Mouse (Mus musculus) heart, embryonic 15.5 days (tissue): ENCODE measurements at regions not wholly inside any gene's neighbourhood (a gene's known extent, or its start where the extent isn't known, plus 50 kb on each side); places are given as distances from the start of the nearest gene placed in this dataset.

Experiments used
- ATAC-seq: fragments of 200-750 bp; cut with Nextera tagmentation; replicated peaks from 2 replicates; pipeline ENCODE4 v1.8.0; 2017; ENCODE audit warnings: low read depth, moderate TSS enrichment; ENCODE audit not compliant: insufficient number of reproducible peaks, insufficient read depth, low FRiP score
- H3K27ac ChIP-seq: fragments of 300-500 bp; sonication (generic); 2 replicates; pipeline ENCODE4 v1.5.1; 2015; ENCODE audit warnings: mild to moderate bottlenecking, inconsistent platforms
- H3K27me3 ChIP-seq: fragments of 300-500 bp; sonication (generic); 2 replicates; pipeline ENCODE4 v1.6.1; 2015; ENCODE audit warnings: inconsistent platforms
- H3K36me3 ChIP-seq: fragments of 300-500 bp; sonication (generic); 2 replicates; pipeline ENCODE4 v1.6.1; 2015; ENCODE audit warnings: mild to moderate bottlenecking, inconsistent platforms
- H3K4me1 ChIP-seq: fragments of 300-500 bp; sonication (generic); replicated peaks from 2 replicates; pipeline ENCODE4 v1.6.1; 2015; ENCODE audit warnings: inconsistent platforms
- H3K4me2 ChIP-seq: fragments of 300-500 bp; sonication (generic); 2 replicates; pipeline ENCODE4 v1.6.1; 2015; ENCODE audit warnings: inconsistent platforms, mild to moderate bottlenecking, moderate library complexity
- H3K4me3 ChIP-seq: fragments of 300-500 bp; sonication (generic); 2 replicates; pipeline ENCODE4 v1.5.1; 2015; ENCODE audit warnings: mild to moderate bottlenecking, inconsistent platforms
- H3K9ac ChIP-seq: fragments of 300-500 bp; sonication (generic); 2 replicates; pipeline ENCODE4 v1.6.1; 2015; ENCODE audit warnings: mild to moderate bottlenecking, inconsistent platforms
- H3K9me3 ChIP-seq: fragments of 300-500 bp; sonication (generic); replicated peaks from 2 replicates; pipeline ENCODE4 v1.6.1; 2016; ENCODE audit warnings: inconsistent platforms
- WGBS: fragments of 180-500 bp; shearing (Covaris S2); methylation state at CpG from one replicate; pipeline ENCODE4 v1.1.7; 2015; ENCODE audit warnings: mixed read lengths; 5-methylcytosine and 5-hydroxymethylcytosine counted together

DNA sequence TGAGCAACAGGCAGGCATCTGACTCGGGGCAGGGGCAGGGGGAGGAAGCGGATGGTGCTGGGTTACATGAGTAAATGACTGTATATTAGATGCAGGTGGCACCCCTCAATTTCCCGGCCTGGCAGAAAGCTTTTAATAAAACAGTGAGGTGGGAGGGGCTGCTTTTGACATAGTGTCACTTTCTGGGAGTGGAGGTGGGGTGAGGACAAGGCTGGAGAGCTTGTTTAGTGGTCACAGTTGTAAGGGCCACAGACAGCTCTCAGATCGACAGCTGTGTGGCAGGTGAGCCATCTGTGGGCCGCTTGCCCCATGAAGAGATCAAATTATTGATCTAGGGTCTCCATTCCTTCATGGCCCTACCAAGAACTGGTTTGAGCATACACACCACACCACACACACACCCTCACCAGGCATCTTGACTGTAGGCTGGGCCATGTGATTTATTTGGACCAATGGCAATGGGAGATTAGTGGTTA is 431.9 kb downstream of the Ccdc171 start:
- H3K4me3 ChIP-seq, result no peak overlapping the region
- no peak for ATAC-seq
- H3K9ac ChIP-seq, result no peak overlapping the region
- no peaks in the 10 kb centered on the region for H3K9me3 ChIP-seq
- H3K27me3 ChIP-seq, result no peaks in the 10 kb centered on the region
- no peaks in the 10 kb centered on the region for H3K4me1 ChIP-seq
- H3K36me3 ChIP-seq, result no peaks in the 10 kb centered on the region
- 64% methylated on average over 5 of the region's 5 CpGs for WGBS
- no peak overlapping the region for H3K4me2 ChIP-seq
- H3K27ac ChIP-seq, result no peak overlapping the region

DNA sequence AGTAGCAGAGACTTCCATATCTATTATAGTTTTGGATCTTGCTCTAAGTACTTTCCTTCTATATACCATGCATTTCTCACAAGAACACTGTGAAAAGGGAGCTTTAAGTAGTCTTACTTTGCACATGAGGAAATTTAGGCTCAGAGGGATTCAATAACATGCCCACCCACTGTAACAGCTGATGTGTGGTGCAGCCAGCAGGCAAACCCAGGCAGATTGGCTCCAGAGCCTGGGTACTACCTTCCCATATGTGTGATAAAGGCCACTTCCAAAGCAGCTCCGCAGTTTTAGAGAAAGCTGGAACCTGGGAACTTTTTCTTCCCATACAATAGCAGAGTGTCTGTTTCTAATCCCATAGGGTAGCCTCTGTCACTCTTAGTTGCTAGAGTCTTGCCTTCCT is 441.6 kb downstream of the Ccdc171 start:
- Histone ChIP-seq H3K9ac (no peak overlapping the region), H3K27ac (no peak overlapping the region), H3K27me3 (no peaks in the 10 kb centered on the region), H3K4me3 (no peak overlapping the region), H3K9me3 (no peaks in the 10 kb centered on the region), H3K4me1 (no peaks in the 10 kb centered on the region), H3K36me3 (no peaks in the 10 kb centered on the region), H3K4me2 (no peak overlapping the region)
- WGBS, result 72% methylated on average over 1 of the region's 1 CpGs
- ATAC-seq, result no peak

DNA sequence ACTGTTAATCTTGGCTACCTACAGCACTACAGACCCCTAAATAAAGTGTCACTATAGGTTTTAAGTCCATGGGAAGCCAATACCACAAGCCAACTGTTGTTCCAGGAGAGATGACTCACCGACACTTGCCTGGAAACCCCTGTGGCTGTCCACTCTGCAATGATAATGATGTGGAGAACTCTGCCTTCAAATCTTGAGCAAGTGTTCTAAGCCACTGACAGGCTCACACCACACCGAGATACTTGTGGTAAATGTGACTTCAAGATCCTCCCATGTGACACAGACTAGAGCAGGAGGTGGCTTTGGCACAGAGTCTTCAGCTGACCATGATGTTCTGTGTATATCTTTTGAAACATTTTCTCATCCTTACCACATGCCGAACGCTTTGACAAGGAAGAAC is 447.8 kb downstream of the Ccdc171 start:
- H3K4me2 ChIP-seq, result no peak overlapping the region
- H3K9ac ChIP-seq, result no peak overlapping the region
- no peak for ATAC-seq
- no peaks in the 10 kb centered on the region for H3K27me3 ChIP-seq
- H3K27ac ChIP-seq, result no peak overlapping the region
- no peaks in the 10 kb centered on the region for H3K36me3 ChIP-seq
- H3K9me3 ChIP-seq, result no peaks in the 10 kb centered on the region
- 81% methylated on average over 4 of the region's 4 CpGs for WGBS
- peaks cover 6% of the 10 kb centered on the region for H3K4me1 ChIP-seq
- no peak overlapping the region for H3K4me3 ChIP-seq

DNA sequence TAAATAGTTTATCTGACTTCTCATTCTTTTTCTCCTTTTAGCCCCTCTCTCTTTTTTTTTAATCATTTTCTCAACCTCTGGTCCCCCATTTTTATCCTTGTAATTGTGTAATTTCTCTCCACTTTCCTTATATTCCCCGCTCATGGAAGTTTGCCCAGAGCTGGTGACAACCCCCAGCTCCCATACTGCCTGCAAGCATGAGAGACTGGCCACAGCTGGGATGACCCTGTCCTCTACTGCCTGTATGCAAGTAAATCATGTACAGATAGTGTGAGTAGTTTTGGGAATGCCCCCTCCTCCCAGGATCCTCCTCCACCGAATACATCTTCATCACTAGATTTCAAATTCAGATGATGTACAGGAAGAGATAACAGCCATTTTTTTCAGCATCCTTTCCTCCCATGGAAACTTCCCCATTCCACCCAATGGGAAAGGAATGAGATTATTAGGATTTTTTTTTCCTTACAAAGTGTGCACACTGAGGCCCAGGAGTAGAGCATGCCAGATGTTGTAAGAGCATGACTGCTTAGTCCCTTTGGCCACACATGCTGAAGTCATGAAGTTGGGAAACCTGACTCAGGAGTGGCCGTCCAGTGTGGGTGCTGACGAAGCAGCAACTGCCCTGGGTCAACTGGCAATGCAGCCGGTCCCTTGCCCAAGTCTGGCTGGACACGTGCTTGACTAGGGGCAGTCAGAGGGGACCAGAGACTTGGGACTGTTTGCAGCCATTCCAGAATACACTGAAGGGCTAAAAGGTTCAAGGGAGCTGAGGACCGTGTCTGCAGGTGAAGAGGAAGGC is 449.1 kb downstream of the Ccdc171 start:
- WGBS, result 63% methylated on average over 7 of the region's 7 CpGs

DNA sequence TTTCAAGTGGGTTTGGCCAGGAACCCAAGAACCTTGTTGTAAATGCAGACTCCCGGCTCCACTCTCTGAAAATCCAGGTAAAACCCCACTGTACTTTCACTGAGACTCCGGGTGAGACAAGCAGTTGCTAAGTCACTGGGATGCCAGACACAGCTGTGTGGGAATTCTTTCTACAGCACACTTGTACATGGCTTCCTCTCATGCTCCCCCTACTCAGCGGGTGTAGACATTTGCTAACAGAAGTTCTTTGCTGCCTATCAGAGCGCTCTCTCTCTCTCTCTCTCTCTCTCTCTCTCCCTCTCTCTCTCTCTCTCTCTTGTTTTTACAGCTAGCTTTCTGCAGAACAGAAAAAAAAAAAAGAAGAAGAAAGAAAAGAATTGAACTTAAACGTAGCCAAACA is 450.2 kb downstream of the Ccdc171 start:
- Histone ChIP-seq H3K4me3 (no peak overlapping the region), H3K27ac (no peak overlapping the region), H3K9me3 (no peaks in the 10 kb centered on the region), H3K4me2 (no peak overlapping the region), H3K36me3 (no peaks in the 10 kb centered on the region), H3K4me1 (peaks cover 6% of the 10 kb centered on the region), H3K9ac (no peak overlapping the region), H3K27me3 (no peaks in the 10 kb centered on the region)
- WGBS, result 46% methylated on average over 5 of the region's 5 CpGs
- ATAC-seq, result no peak

More for the DNA sequence above, 449.1 kb downstream of the Ccdc171 start:
- Histone ChIP-seq H3K4me2 (no peak overlapping the region), H3K9ac (no peak overlapping the region), H3K9me3 (no peaks in the 10 kb centered on the region), H3K27me3 (no peaks in the 10 kb centered on the region), H3K27ac (no peak overlapping the region), H3K36me3 (no peaks in the 10 kb centered on the region), H3K4me3 (no peak overlapping the region), H3K4me1 (peaks cover 6% of the 10 kb centered on the region)
- no peak for ATAC-seq

DNA sequence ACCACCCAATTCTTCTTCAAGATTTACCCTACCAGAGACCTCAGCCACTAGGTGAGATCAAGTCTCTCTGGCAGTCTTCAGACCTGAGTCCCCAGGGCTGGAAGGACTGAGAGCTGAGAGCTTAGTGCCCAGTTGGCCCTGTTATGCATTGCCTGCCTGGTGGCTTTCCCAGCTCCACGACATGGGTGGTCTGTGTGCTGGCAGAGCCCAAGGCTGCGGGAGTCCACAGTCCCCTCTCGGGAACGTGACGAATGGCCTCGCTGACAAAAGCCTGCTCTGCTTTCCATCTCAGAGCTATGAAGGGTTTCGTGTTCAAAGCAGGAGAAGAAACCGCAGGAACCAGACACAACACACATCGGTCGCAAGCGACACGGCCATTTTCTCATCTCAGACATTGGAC is 450.7 kb downstream of the Ccdc171 start:
- 51% methylated on average over 12 of the region's 12 CpGs for WGBS
- Histone ChIP-seq H3K9me3 (no peaks in the 10 kb centered on the region), H3K4me2 (no peak overlapping the region), H3K27me3 (no peaks in the 10 kb centered on the region), H3K4me1 (peaks cover 6% of the 10 kb centered on the region), H3K9ac (no peak overlapping the region), H3K36me3 (no peaks in the 10 kb centered on the region), H3K4me3 (no peak overlapping the region), H3K27ac (no peak overlapping the region)
- ATAC-seq, result no peak

DNA sequence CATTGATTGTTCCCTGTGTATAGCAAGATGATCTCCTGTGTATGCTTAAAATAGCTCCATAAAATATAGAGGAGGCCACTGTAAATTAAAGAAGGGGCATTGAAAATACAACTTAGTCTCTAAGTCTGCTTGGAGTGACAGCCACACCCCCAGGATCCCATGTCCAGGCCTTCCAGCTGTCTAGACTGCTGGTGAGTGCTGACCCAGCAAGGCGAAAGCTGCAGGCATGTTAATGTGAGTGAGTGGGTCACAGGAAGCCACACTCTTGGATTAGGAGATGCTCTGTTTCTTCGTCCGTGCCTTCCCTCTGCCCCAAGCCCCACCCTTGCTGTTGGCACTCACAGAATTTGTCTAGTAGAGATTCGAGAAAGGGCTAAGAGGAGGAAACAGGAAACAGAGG is 453.7 kb downstream of the Ccdc171 start:
- no peaks in the 10 kb centered on the region for H3K9me3 ChIP-seq
- no peak overlapping the region for H3K4me3 ChIP-seq
- WGBS, result 50% methylated on average over 4 of the region's 4 CpGs
- no peak overlapping the region for H3K9ac ChIP-seq
- no peaks in the 10 kb centered on the region for H3K27me3 ChIP-seq
- H3K4me2 ChIP-seq, result no peak overlapping the region
- peaks cover 6% of the 10 kb centered on the region for H3K4me1 ChIP-seq
- no peak overlapping the region for H3K27ac ChIP-seq
- no peaks in the 10 kb centered on the region for H3K36me3 ChIP-seq
- ATAC-seq, result no peak

DNA sequence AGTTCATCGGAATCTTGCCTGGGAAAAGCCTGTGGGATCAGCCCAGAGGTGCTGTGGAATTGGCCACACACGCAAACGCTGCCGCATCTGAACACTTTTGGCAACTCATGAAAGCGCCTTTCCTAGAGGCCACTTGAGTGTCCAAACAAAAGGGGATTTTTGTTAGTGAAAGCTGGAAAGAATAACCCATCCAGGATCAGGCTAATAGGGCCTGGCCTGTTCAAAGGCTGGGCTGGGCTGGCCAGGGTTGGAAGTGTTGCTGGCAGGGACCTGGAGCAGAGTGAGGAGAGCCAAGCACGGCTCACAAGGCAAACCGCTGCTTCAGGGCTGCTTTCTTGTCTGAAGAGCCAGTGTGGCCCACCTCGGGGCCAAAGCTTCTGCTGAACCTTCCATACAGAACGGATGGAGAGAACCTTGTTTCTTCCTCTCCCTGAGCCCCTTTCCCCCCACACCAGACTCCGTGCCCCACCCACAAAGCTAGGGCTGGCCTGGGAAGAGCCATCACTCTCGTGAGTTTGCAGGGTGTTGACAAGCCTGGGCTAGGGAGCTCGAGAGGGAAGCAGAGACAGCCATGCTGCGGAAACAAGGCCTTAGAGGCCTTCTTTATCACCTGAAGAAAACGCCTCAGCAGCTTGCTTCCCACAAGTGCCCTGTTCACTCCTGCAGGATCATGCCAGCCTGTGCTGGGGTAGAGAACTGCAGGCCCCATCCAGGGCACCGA is 459.5 kb downstream of the Ccdc171 start:
- ATAC-seq, result no peak
- 65% methylated on average over 15 of the region's 15 CpGs for whole genome bisulfite sequencing

DNA sequence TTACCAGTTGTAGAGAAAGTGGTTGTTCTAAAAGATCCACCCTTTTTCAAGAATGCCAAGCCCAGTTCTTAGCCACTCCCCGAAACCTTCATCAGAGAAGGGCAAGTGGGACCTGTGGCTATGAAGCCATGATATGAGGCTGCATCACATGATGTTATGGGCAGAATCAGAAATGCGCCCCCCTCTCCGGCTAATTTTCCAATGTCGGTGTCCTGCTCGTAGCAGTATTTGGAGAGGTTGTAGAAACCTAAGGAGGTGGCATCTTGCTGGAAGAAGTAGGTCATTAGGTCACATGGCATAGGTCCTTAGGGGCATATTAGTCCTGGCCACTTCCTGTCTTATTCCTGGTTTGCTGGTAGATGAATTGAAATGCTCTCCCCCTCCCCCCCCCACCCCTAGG is 460.1 kb downstream of the Ccdc171 start:
- no peaks in the 10 kb centered on the region for H3K9me3 ChIP-seq
- H3K27me3 ChIP-seq, result no peaks in the 10 kb centered on the region
- H3K4me1 ChIP-seq, result peaks cover 13% of the 10 kb centered on the region
- ATAC-seq, result no peak
- H3K27ac ChIP-seq, result no peak overlapping the region
- no peaks in the 10 kb centered on the region for H3K36me3 ChIP-seq
- 96% methylated on average over 5 of the region's 5 CpGs for WGBS
- H3K9ac ChIP-seq, result no peak overlapping the region
- H3K4me2 ChIP-seq, result no peak overlapping the region
- no peak overlapping the region for H3K4me3 ChIP-seq

More for the DNA sequence above, 459.5 kb downstream of the Ccdc171 start:
- Histone ChIP-seq H3K36me3 (no peaks in the 10 kb centered on the region), H3K4me3 (no peak overlapping the region), H3K27ac (no peak overlapping the region), H3K4me2 (no peak overlapping the region), H3K27me3 (no peaks in the 10 kb centered on the region), H3K9me3 (no peaks in the 10 kb centered on the region), H3K4me1 (peaks cover 10% of the 10 kb centered on the region; the same call in 1 of the 2 replicates), H3K9ac (no peak overlapping the region)

DNA sequence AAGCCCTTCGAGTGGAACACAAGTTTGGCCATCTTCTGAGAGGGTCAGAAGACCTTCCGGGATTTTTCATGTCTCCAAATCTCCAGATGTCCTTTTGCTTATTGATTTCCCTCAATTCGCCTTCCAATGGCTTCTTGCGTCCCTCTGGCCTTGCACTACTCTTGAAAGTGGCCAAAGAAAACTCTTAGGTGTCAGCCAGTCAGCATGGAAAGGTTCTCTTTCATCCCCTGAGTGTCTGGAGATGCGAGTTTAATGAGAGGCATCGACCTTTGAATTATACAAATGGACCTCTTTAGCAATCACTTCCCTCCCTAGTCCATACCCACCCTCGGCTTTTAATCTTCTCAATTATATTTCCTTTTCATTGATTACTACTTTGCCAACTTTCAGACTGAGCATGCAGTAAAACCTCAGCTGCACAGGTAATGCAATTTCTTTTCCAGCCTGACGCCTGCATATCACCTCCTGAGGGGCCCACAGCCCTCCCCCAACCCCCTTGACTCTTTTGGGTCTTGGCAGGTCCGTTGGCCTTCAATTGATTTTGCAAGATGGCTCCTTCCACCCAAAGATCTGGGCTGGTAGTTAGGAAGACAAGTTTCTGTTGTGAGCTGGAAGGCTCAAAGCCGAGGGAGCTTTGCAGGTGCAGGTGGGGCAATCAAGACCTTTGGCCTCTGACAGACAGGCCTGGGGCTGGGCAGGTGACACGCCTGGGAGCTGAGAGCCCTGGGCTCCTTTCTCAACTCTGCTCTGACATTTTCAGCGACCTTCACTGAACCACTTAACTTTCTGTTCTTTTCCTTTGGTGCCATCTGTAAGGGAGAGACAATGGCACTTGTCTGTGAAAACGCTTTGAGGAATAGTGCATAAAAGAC is 461.8 kb downstream of the Ccdc171 start:
- H3K36me3 ChIP-seq, result no peaks in the 10 kb centered on the region
- ATAC-seq, result no peak
- H3K27ac ChIP-seq, result no peak overlapping the region
- WGBS, result 79% methylated on average over 13 of the region's 13 CpGs
- no peaks in the 10 kb centered on the region for H3K27me3 ChIP-seq
- H3K4me3 ChIP-seq, result no peak overlapping the region
- no peaks in the 10 kb centered on the region for H3K9me3 ChIP-seq
- H3K9ac ChIP-seq, result no peak overlapping the region
- no peak overlapping the region for H3K4me2 ChIP-seq
- H3K4me1 ChIP-seq, result peaks cover 20% of the 10 kb centered on the region

DNA sequence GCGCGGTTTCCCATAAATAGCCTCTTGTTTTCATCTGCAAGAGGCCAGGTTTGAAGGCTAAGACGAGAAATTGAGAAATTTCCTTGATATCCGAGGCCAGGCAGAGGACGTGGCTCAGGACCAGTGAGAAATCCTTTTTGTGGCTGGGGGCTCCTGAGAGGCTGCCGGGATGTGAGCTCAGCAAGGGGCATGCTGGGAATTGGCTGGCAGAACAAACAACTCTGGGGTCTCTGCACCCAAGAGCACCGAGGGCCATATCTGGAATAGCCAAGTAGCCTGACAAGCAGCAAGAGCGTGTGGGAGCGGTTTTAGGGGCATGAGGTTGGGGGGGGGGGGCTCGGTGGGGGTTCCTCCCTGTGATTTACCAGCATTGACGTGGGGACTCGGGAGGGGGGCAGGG is 462.5 kb downstream of the Ccdc171 start:
- no peak overlapping the region; the same call in 1 of the 2 replicates for H3K27ac ChIP-seq
- no peaks in the 10 kb centered on the region for H3K27me3 ChIP-seq
- no peak overlapping the region for H3K4me2 ChIP-seq
- no peak overlapping the region for H3K9ac ChIP-seq
- H3K36me3 ChIP-seq, result no peaks in the 10 kb centered on the region
- no peak overlapping the region for H3K4me3 ChIP-seq
- WGBS, result 56% methylated on average over 11 of the region's 12 CpGs
- ATAC-seq, result no peak
- peaks cover 20% of the 10 kb centered on the region for H3K4me1 ChIP-seq
- no peaks in the 10 kb centered on the region for H3K9me3 ChIP-seq
